Mouse (Mus musculus) lung, postnatal 0 days (tissue): ENCODE measurements around the gene Efna2. TPM values are rescaled to one million over a fixed set of nuclear protein-coding genes. Genes with fewer than 3 reads are reported as not detected.
"Not testable (repeated sequence)": the region's sequence is repeated elsewhere in the genome, so short reads cannot be mapped to it uniquely, and the experiment has no call there.

Experiments
- ATAC-seq: fragments of 200-750 bp; cut with Nextera tagmentation; 2 replicates; pipeline ENCODE4 v1.8.0; 2017; ENCODE audit warnings: moderate library complexity
- DNase-seq: peaks from one replicate; pipeline ENCODE4 v3.0.0-alpha.2; 2016; ENCODE audit warnings: low spot score
- H3K27ac ChIP-seq: fragments of 300-500 bp; sonication (generic); 2 replicates; pipeline ENCODE4 v1.5.1; 2014; ENCODE audit warnings: antibody characterized with exemption, mild to moderate bottlenecking, low read length, mixed read lengths
- H3K27me3 ChIP-seq: fragments of 300-500 bp; sonication (generic); replicated peaks from 2 replicates; pipeline ENCODE4 v1.6.1; 2014; ENCODE audit warnings: low read length, mixed read lengths; ENCODE audit not compliant: insufficient read depth
- H3K36me3 ChIP-seq: fragments of 300-500 bp; sonication (generic); 2 replicates; pipeline ENCODE4 v1.6.1; 2014; ENCODE audit warnings: low read length, mixed read lengths; ENCODE audit not compliant: insufficient read depth
- H3K4me1 ChIP-seq: fragments of 300-500 bp; sonication (generic); 2 replicates; pipeline ENCODE4 v1.6.1; 2014; ENCODE audit warnings: antibody characterized with exemption, low read depth, low read length, mixed read lengths; ENCODE audit not compliant: insufficient read depth
- H3K4me2 ChIP-seq: fragments of 300-500 bp; sonication (generic); replicated peaks from 2 replicates; pipeline ENCODE4 v1.6.1; 2014; ENCODE audit warnings: low read depth, mild to moderate bottlenecking, low read length, moderate library complexity, mixed read lengths
- H3K4me3 ChIP-seq: fragments of 300-500 bp; sonication (generic); 2 replicates; pipeline ENCODE4 v1.5.1; 2014; ENCODE audit warnings: low read depth, low read length
- H3K9ac ChIP-seq: fragments of 300-500 bp; sonication (generic); replicated peaks from 2 replicates; pipeline ENCODE4 v1.6.1; 2014; ENCODE audit warnings: low read depth, mild to moderate bottlenecking
- H3K9me3 ChIP-seq: fragments of 300-500 bp; sonication (generic); 2 replicates; pipeline ENCODE4 v1.6.1; 2016; ENCODE audit warnings: low read length, mixed read lengths
- CTCF ChIP-seq: IDR thresholded peaks from 2 replicates; pipeline ENCODE4 v1.5.1; 2016; ENCODE audit warnings: antibody characterized with exemption, mild to moderate bottlenecking
- EP300 ChIP-seq: IDR thresholded peaks from 2 replicates; pipeline ENCODE4 v1.6.1; 2016; ENCODE audit warnings: antibody characterized with exemption, mild to moderate bottlenecking, control low read depth
- WGBS: fragments of 180-500 bp; shearing (Covaris S2); extraction: QIAGEN DNeasy Blood & Tissue Kit; methylation state at CpG from one replicate; pipeline ENCODE4 v1.1.7; 2014; 5-methylcytosine and 5-hydroxymethylcytosine counted together
- polyA plus RNA-seq: library from polyadenylated mRNA; unstranded; fragments of >200 nt; fragmentation: Nextera tagmentation; extraction: Ambion mirVana; gene quantifications from 2 replicates; pipeline ENCODE4 v1.2.1, GENCODE M21; 2015

Efna2 gene
- polyA plus RNA-seq, 1 experiment from 2014 or later: 5.1 TPM

GRCm38 (mm10) chr10:80207201-80207600, 27.9 kb downstream of the Efna2 start:
- no peak for TF ChIP-seq CTCF
- no peak for TF ChIP-seq EP300
- ATAC-seq: no peak

GRCm38 (mm10) chr10:80207676-80208075, 28.4 kb downstream of the Efna2 start:
- H3K36me3 ChIP-seq: no peaks in the 10 kb centered on the region
- ATAC-seq: no peak

More at GRCm38 (mm10) chr10:80207201-80207600, 27.9 kb downstream of the Efna2 start:
- 74% methylated on average over 1 of the region's 1 CpGs for WGBS
- Histone ChIP-seq H3K4me3 (no peak overlapping the region), H3K27me3 (no peaks in the 10 kb centered on the region), H3K9ac (no peak overlapping the region), H3K27ac (no peak overlapping the region), H3K4me1 (no peaks in the 10 kb centered on the region), H3K9me3 (no peaks in the 10 kb centered on the region), H3K36me3 (no peaks in the 10 kb centered on the region), H3K4me2 (no peak overlapping the region)
- no peak for DNase-seq

GRCm38 (mm10) chr10:80208248-80208647, 29.0 kb downstream of the Efna2 start:
- Histone ChIP-seq H3K9me3 (no peaks in the 10 kb centered on the region), H3K4me3 (no peak overlapping the region), H3K4me2 (no peak overlapping the region), H3K27ac (no peak overlapping the region), H3K9ac (no peak overlapping the region), H3K27me3 (no peaks in the 10 kb centered on the region), H3K36me3 (no peaks in the 10 kb centered on the region), H3K4me1 (no peaks in the 10 kb centered on the region)
- no peak for TF ChIP-seq EP300
- 64% methylated on average over 4 of the region's 4 CpGs for WGBS
- DNase-seq (no peak), ATAC-seq (no peak)

More at GRCm38 (mm10) chr10:80207676-80208075, 28.4 kb downstream of the Efna2 start:
- Histone ChIP-seq H3K9me3 (no peaks in the 10 kb centered on the region), H3K27me3 (no peaks in the 10 kb centered on the region), H3K4me2 (no peak overlapping the region), H3K9ac (no peak overlapping the region), H3K4me1 (no peaks in the 10 kb centered on the region), H3K27ac (no peak overlapping the region), H3K4me3 (no peak overlapping the region)
- 73% methylated on average over 10 of the region's 10 CpGs for WGBS
- TF ChIP-seq CTCF (no peak), EP300 (no peak)
- no peak for DNase-seq

GRCm38 (mm10) chr10:80208841-80209371, 29.6 kb downstream of the Efna2 start:
- ATAC-seq (no peak), DNase-seq (no peak)
- H3K9ac ChIP-seq: no peak overlapping the region
- TF ChIP-seq CTCF (no peak), EP300 (no peak)
- no peaks in the 10 kb centered on the region for H3K4me1 ChIP-seq
- H3K27me3 ChIP-seq: no peaks in the 10 kb centered on the region
- H3K9me3 ChIP-seq: no peaks in the 10 kb centered on the region
- H3K4me2 ChIP-seq: no peak overlapping the region
- no peak overlapping the region for H3K4me3 ChIP-seq
- no peaks in the 10 kb centered on the region for H3K36me3 ChIP-seq
- WGBS: 23% methylated on average over 24 of the region's 24 CpGs
- no peak overlapping the region for H3K27ac ChIP-seq

- H3K36me3 ChIP-seq, H3K27me3 ChIP-seq, H3K9me3 ChIP-seq, H3K27ac ChIP-seq, DNase-seq, H3K4me1 ChIP-seq, H3K9ac ChIP-seq, ATAC-seq, H3K4me3 ChIP-seq, H3K4me2 ChIP-seq: not testable (repeated sequence)
- WGBS: 66% methylated on average over 6 of the region's 7 CpGs
Measured at GRCm38 (mm10) chr10:80211547-80212103, 32.3 kb downstream of the Efna2 start.

GRCm38 (mm10) chr10:80215048-80215772, 35.9 kb downstream of the Efna2 start:
- WGBS: 32% methylated on average over 16 of the region's 16 CpGs
- Histone ChIP-seq H3K4me1 (no peaks in the 10 kb centered on the region), H3K27me3 (no peaks in the 10 kb centered on the region), H3K27ac (no peak overlapping the region), H3K9me3 (no peaks in the 10 kb centered on the region), H3K9ac (no peak overlapping the region), H3K4me2 (no peak overlapping the region), H3K36me3 (no peaks in the 10 kb centered on the region), H3K4me3 (no peak overlapping the region)
- DNase-seq (peak; percentile 28), ATAC-seq (no peak)
- TF ChIP-seq EP300 (no peak), CTCF (no peak)
